Mouse (Mus musculus) embryonic fibroblast, embryonic 13.5 days (primary cell): ENCODE measurements around the gene Pgrmc2.

ENCODE experiments used
- CTCF ChIP-seq: IDR thresholded peaks from 2 replicates; pipeline ENCODE4 v1.5.1; 2011; ENCODE audit warnings: mild to moderate bottlenecking, control low read depth, low read length, moderate library complexity, borderline replicate concordance; ENCODE audit not compliant: insufficient read depth
- POLR2A ChIP-seq: IDR thresholded peaks from 2 replicates; pipeline ENCODE4 v1.6.1; 2011; ENCODE audit warnings: low read depth, mild to moderate bottlenecking, control low read depth, low read length, moderate library complexity

GRCm38 (mm10) chr3:41113186-41113585, 30.3 kb upstream of the Pgrmc2 start:
- TF ChIP-seq CTCF = no peak
- TF ChIP-seq POLR2A = no peak
